Mouse (Mus musculus) telencephalon, adult 2 months (tissue): ENCODE results near the gene Gm20388.

Experiments
- DNase-seq: peaks from one replicate; pipeline ENCODE4 v3.0.0-alpha.2; 2011; ENCODE audit warnings: low read depth, low spot score

Gene Gm20388

GRCm38 (mm10) chr8:120980948-120981347 lies 1070.3 kb downstream of the Gm20388 start:
- no peak for DNase-seq

- no peak for DNase-seq
Observed at GRCm38 (mm10) chr8:120984888-120985287, 1074.2 kb downstream of the Gm20388 start.

GRCm38 (mm10) chr8:120986022-120986421 lies 1075.4 kb downstream of the Gm20388 start:
- no peak for DNase-seq

GRCm38 (mm10) chr8:120993738-120994137 lies 1083.1 kb downstream of the Gm20388 start:
- no peak for DNase-seq

DNA sequence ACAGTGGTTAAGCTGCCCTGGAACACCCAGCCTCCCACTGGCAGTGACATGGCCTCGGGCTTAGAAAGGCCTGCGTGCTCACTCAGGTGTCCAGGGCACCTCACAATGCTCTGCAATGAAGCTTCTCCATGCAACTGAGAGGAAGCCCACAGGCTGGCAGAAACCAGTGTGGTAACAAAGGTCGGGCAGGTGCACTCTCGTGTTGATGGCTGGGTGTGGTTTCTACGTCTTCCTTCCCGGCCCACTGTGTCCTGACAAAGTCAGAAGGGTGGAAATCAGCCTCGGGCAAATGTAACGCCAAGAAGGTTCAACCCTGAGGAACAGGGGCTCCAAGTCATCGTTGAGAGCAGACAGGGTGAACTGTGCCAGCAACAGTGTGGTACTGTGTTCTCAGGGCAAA lies 1084.8 kb downstream of the Gm20388 start:
- no peak for DNase-seq

DNA sequence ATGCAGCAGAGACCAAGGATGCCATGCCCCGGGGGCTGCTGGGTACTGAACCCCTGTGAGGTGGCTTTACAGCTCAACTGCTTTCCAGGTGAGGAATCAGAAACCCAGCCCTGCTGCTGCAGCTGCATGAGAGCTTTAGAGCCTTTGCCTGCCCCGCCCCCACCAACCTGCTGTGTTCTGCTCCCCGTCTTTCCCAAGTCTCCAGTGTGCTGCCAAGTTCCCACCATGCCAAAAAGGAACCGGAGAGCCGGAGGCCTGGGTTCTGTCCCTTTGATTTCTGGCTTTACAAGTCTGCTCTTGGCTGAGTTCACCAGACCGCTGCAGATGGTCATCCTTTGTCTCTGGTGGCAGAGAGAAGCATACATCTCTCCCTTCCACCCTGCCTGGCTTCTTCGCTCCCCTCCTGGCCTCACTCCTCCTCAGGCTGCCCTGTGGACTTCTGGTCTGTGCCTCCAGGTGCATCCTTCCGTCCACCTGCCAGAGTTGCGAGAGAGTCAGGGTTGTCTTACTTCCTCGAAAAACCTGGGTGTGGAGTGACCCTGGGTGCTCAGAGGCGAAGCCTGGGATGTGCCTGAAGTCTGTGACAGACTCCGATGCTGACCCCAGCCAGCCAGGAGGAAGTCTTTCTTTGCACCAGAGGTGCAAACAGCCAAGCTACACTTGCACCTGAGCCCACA lies 1086.4 kb downstream of the Gm20388 start:
- DNase-seq = no peak

- DNase-seq = no peak
Observed at GRCm38 (mm10) chr8:120997926-120998325, 1087.3 kb downstream of the Gm20388 start.

DNA sequence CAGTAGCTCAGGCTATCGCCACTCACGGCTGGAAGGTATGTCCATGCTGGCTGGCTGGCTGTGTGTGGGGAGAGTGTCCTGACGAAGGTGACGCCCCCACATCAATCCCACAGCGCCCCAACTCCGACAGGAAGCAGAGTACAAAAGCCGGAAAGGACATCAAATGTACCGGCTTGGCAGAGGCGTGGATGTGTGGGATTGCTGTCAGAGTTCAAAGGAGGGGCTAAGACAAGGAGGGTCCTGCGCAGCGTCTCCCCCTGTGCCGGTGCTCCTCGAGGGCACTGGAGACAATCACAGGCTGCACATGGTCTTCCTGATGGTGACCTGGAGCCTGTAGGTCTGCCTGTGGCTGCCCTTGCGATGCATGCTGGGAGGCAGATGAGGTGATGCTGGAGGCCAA lies 1088.3 kb downstream of the Gm20388 start:
- DNase-seq = no peak

DNA sequence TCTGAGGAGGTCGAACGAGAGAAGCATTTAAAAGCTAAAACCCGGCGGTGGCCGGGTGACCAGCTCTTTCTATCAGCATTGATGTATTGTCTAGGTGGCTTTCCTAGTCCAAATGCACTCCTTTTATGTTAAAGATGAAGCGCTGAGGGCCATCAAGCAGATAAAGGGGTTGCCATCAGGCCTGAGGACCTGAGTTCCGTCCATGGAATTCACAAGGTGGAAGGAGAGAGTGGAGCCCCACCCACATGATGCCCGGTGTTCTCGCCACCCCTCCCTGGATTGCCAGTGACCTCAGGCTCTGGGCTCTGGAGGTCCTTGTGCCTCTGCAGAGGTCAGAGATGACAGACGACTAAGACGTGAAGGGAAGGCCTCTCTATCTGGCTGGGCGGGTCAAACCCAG lies 1091.3 kb downstream of the Gm20388 start:
- no peak for DNase-seq

DNA sequence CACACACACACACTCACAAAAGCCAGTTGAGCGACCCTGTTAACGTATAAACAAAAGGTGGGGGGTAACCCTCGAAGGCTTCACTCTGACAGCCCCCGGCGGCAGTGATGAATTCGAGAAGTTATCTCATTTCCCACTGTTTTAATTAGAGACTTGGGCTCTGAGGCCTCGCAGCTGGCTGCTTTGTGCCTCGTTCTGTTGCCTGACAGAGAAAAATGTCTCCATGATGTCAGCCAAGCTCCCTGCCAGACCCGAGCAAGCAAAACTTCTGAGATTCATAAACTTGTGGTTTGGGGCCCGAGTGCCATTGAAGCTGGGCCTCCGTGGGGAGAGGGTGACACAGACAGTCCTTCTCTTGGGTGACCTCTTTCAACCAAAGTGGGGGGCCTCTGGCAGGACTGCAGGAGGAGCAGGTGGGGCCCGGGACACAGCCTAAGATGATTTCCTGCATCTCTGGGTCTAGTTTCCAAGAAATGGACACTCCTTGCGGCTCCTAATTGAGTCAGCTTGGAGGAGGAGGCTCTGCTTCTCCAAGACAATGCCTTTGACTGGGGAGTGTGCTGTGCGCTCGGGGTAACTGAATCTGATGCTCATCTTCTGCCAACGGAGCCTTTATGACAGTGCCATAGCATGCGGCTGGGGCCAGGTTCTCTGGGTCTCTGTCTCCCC lies 1092.4 kb downstream of the Gm20388 start:
- no peak for DNase-seq

- no peak for DNase-seq
Observed at GRCm38 (mm10) chr8:121003639-121004038, 1093.0 kb downstream of the Gm20388 start.

DNA sequence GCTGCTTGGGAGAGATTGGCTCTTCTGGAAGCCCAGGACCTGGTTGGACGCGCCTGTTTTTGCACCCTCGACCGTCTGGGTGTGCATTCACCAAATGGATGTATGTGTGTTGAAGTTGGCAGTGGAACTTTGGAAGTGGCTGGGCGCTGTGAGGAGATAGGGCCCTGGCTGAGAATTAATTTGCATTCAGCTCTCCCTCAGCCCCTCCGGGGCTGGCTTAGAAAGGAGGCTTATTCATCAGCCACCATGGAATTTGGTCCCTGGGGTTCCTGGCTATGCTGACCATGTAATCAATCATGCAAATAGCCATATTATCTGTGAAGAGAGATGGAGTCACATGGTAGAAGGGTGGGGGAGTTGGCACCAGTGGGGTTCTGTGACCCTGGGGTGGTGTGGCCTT lies 1102.7 kb downstream of the Gm20388 start:
- DNase-seq = no peak

- no peak for DNase-seq
Observed at GRCm38 (mm10) chr8:121016621-121017020, 1106.0 kb downstream of the Gm20388 start.

- DNase-seq = no peak
Observed at GRCm38 (mm10) chr8:121018236-121018635, 1107.6 kb downstream of the Gm20388 start.

DNA sequence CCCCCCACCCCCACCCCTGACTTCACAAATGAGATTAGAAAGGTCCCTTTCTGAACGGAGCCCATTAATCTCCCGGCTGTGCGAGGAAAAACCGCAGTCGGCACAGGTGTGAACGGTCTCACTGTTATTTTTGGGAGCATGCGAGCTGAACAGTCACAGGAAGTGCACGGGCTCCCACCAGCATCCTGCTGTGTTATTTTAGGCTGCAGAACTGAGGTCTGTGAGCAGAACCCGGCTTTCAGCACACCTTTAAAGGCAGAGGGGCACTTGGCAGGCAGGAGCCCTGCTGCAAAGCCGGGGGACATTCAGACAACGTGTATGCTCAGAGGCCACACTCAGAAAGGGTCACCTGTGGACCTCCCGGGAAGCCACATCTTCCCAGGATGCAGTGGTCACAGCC lies 1110.8 kb downstream of the Gm20388 start:
- DNase-seq = no peak

DNA sequence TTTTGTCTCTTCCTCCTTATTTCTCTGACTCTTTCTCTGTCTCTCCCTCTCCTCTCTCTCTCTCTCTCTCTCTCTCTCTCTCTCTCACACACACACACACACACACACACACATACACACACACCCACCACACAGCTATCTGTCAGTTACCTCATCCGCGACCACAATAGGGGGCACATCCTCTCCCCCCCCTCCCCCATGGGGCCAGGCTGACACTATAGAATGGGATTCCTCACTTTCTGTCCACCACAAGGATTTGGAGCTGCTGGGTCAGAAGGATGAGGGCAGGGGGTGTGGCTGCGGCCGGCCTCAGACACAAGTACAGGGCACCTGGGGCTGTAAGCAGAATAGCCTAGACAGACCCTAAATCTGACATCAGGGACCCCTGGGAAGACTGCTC lies 1112.4 kb downstream of the Gm20388 start:
- no peak for DNase-seq

- DNase-seq = no peak
Observed at GRCm38 (mm10) chr8:121023736-121024135, 1113.1 kb downstream of the Gm20388 start.

- no peak for DNase-seq
Observed at GRCm38 (mm10) chr8:121025486-121025885, 1114.8 kb downstream of the Gm20388 start.

GRCm38 (mm10) chr8:121027787-121028186 lies 1117.1 kb downstream of the Gm20388 start:
- DNase-seq = no peak

DNA sequence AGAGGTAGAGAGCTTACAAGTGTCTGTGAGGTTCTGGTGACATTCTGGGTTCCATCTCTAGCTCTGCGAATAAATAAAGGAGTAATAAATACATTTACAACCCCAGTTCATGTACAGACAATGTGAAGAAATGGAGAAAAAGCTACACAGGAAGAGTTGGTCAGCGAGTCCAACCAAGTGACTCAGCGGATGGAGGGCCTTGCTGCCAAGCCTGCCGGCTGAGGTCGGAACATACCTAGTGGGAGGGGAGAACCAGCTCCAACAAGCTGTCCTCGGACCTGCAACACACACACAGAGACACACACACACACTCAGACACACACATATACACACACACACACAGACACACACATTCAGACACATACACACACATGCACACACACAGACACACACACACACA lies 1118.4 kb downstream of the Gm20388 start:
- no peak for DNase-seq

GRCm38 (mm10) chr8:121030496-121031040 lies 1119.9 kb downstream of the Gm20388 start:
- peak; percentile 15 for DNase-seq

- DNase-seq = no peak
Observed at GRCm38 (mm10) chr8:121033299-121034013, 1122.8 kb downstream of the Gm20388 start.
